Mouse (Mus musculus) embryonic facial prominence, embryonic 12.5 days (tissue): ENCODE results near the gene Lrrc38. TPM values are rescaled to one million over a fixed set of nuclear protein-coding genes. Genes with fewer than 3 reads are reported as not detected.

ENCODE experiments used
- ATAC-seq: fragments of 200-750 bp; cut with Nextera tagmentation; 2 replicates; pipeline ENCODE4 v1.8.0; 2017; ENCODE audit not compliant: insufficient number of reproducible peaks, insufficient read depth, low FRiP score, low TSS enrichment
- H3K27ac ChIP-seq: fragments of 300-500 bp; sonication (generic); 2 replicates; pipeline ENCODE4 v1.5.1; 2016; ENCODE audit warnings: mild to moderate bottlenecking
- H3K27me3 ChIP-seq: fragments of 300-500 bp; sonication (generic); 2 replicates; pipeline ENCODE4 v1.6.1; 2016; ENCODE audit warnings: mild to moderate bottlenecking, moderate library complexity
- H3K36me3 ChIP-seq: fragments of 300-500 bp; sonication (generic); 2 replicates; pipeline ENCODE4 v1.6.1; 2016; ENCODE audit warnings: mild to moderate bottlenecking
- H3K4me1 ChIP-seq: fragments of 300-500 bp; sonication (generic); 2 replicates; pipeline ENCODE4 v1.6.1; 2016
- H3K4me2 ChIP-seq: fragments of 300-500 bp; sonication (generic); replicated peaks from 2 replicates; pipeline ENCODE4 v1.6.1; 2016; ENCODE audit warnings: mild to moderate bottlenecking, moderate library complexity
- H3K4me3 ChIP-seq: fragments of 300-500 bp; sonication (generic); 2 replicates; pipeline ENCODE4 v1.5.1; 2016; ENCODE audit warnings: mild to moderate bottlenecking
- H3K9ac ChIP-seq: fragments of 300-500 bp; sonication (generic); 2 replicates; pipeline ENCODE4 v1.6.1; 2016; ENCODE audit warnings: mild to moderate bottlenecking, moderate library complexity
- H3K9me3 ChIP-seq: fragments of 300-500 bp; sonication (generic); 2 replicates; pipeline ENCODE4 v1.6.1; 2016; ENCODE audit warnings: mild to moderate bottlenecking, moderate library complexity
- WGBS: fragments of 180-500 bp; shearing (Covaris S2); methylation state at CpG from one replicate; pipeline ENCODE4 v1.1.7; 2016; 5-methylcytosine and 5-hydroxymethylcytosine counted together
- polyA plus RNA-seq: library from polyadenylated mRNA; unstranded; fragments of >200 nt; fragmentation: Nextera tagmentation; extraction: Ambion mirVana; gene quantifications from 2 replicates; pipeline ENCODE4 v1.2.1, GENCODE M21; 2016

Lrrc38 gene
- polyA plus RNA-seq, 1 experiment from 2014 or later: 0.40 TPM

DNA sequence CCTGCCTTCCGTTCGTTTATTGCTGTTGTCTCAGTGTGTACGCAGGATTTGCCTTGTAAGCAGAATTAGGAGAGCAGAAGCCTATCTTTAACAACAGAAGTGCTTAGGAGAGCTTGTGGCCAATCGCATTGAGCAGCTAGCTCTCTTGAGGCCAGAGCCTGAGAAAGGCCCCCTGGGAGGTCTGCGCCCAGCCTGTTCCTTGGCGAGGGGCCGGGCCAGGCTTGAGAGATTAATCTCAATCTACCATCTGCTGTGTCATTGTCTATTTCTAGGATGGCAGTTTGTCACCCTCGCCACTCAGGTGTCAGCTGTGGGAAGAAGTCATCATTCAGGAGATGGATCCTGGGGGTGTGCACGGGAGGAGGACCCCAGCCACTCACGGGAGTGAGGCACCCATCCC lies 12.0 kb downstream of the Lrrc38 start:
- no peaks in the 10 kb centered on the region for H3K9me3 ChIP-seq
- H3K4me1 ChIP-seq: no peaks in the 10 kb centered on the region
- ATAC-seq: no peak
- no peak overlapping the region for H3K4me3 ChIP-seq
- no peaks in the 10 kb centered on the region for H3K27me3 ChIP-seq
- no peaks in the 10 kb centered on the region for H3K36me3 ChIP-seq
- WGBS: 80% methylated on average over 10 of the region's 10 CpGs
- no peak overlapping the region for H3K9ac ChIP-seq
- no peak overlapping the region for H3K27ac ChIP-seq
- no peak overlapping the region for H3K4me2 ChIP-seq

GRCm38 (mm10) chr4:143366415-143367041 lies 17.0 kb downstream of the Lrrc38 start:
- no peak overlapping the region for H3K4me3 ChIP-seq
- H3K27ac ChIP-seq: no peak overlapping the region

DNA sequence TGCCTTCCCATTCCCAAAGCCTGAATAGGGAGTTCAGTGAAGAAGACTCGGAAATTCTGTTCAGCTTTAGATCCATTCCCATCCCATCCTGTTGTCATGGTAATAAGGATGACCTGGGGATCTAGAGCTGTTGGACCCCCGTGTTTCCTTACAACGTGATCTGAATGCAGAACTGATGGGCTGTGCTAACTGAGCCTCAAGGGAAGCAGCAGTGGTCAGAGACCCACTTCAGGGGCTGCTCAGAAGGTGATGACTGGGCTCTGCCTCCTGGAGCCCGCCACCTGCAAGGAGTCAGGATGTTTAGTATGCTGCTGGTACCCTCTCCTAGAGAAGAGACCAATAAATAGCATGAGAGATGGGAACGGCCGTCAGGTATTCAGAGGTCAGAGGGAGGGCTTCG lies 29.9 kb downstream of the Lrrc38 start:
- ATAC-seq: no peak
- peaks cover 8% of the 10 kb centered on the region; the same call in 1 of the 2 replicates for H3K27me3 ChIP-seq
- 38% methylated on average over 7 of the region's 7 CpGs for WGBS
- no peaks in the 10 kb centered on the region for H3K9me3 ChIP-seq
- no peak overlapping the region for H3K9ac ChIP-seq
- no peaks in the 10 kb centered on the region for H3K4me1 ChIP-seq
- H3K4me3 ChIP-seq: no peak overlapping the region
- H3K36me3 ChIP-seq: no peaks in the 10 kb centered on the region
- no peak overlapping the region for H3K4me2 ChIP-seq
- H3K27ac ChIP-seq: no peak overlapping the region

More at GRCm38 (mm10) chr4:143366415-143367041, 17.0 kb downstream of the Lrrc38 start:
- H3K9me3 ChIP-seq: no peaks in the 10 kb centered on the region
- H3K4me1 ChIP-seq: no peaks in the 10 kb centered on the region
- ATAC-seq: no peak
- 51% methylated on average over 15 of the region's 15 CpGs for WGBS
- no peaks in the 10 kb centered on the region for H3K36me3 ChIP-seq
- H3K27me3 ChIP-seq: no peaks in the 10 kb centered on the region
- H3K9ac ChIP-seq: no peak overlapping the region
- H3K4me2 ChIP-seq: no peak overlapping the region

GRCm38 (mm10) chr4:143379931-143380715 lies 30.6 kb downstream of the Lrrc38 start:
- Histone ChIP-seq H3K36me3 (no peaks in the 10 kb centered on the region), H3K27me3 (peaks cover 8% of the 10 kb centered on the region; the same call in 1 of the 2 replicates), H3K9me3 (no peaks in the 10 kb centered on the region), H3K4me1 (no peaks in the 10 kb centered on the region), H3K4me2 (no peak overlapping the region), H3K9ac (no peak overlapping the region), H3K4me3 (no peak overlapping the region), H3K27ac (no peak overlapping the region)
- WGBS: 30% methylated on average over 15 of the region's 15 CpGs
- ATAC-seq: 0 out of 2 replicates have a peak, but pooled peaks have one; percentile 56

DNA sequence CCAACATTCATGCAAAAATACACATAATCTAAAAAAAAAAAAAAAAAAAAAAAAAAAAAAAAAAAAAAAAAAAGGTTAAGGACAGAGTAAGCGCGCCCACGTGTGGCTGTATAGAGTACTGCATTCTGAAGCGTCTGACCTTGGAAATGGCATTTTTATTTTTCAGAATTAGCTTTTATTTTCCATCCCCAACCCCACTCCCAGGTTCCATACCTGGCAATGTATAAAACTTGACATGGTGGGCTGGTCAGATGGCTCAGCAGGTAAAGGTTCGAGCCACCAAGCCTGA lies 31.1 kb downstream of the Lrrc38 start:
- Histone ChIP-seq H3K4me3 (no peak overlapping the region), H3K9me3 (no peaks in the 10 kb centered on the region), H3K4me1 (no peaks in the 10 kb centered on the region), H3K27ac (no peak overlapping the region), H3K36me3 (no peaks in the 10 kb centered on the region), H3K9ac (no peak overlapping the region), H3K4me2 (no peak overlapping the region), H3K27me3 (peaks cover 8% of the 10 kb centered on the region; the same call in 1 of the 2 replicates)
- 2% methylated on average over 5 of the region's 5 CpGs for WGBS
- ATAC-seq: no peak

- 68% methylated on average over 3 of the region's 3 CpGs for WGBS
- Histone ChIP-seq H3K4me2 (no peak overlapping the region), H3K4me1 (no peaks in the 10 kb centered on the region), H3K9ac (no peak overlapping the region), H3K4me3 (no peak overlapping the region), H3K36me3 (no peaks in the 10 kb centered on the region), H3K9me3 (no peaks in the 10 kb centered on the region), H3K27ac (no peak overlapping the region), H3K27me3 (peaks cover 8% of the 10 kb centered on the region; the same call in 1 of the 2 replicates)
- ATAC-seq: no peak
Observed at GRCm38 (mm10) chr4:143382163-143382562, 32.6 kb downstream of the Lrrc38 start.

GRCm38 (mm10) chr4:143383646-143384045 lies 34.1 kb downstream of the Lrrc38 start:
- no peak overlapping the region for H3K4me2 ChIP-seq
- no peaks in the 10 kb centered on the region for H3K9me3 ChIP-seq
- H3K9ac ChIP-seq: no peak overlapping the region
- no peaks in the 10 kb centered on the region for H3K4me1 ChIP-seq
- WGBS: 43% methylated on average over 4 of the region's 4 CpGs
- no peaks in the 10 kb centered on the region for H3K36me3 ChIP-seq
- H3K27me3 ChIP-seq: peaks cover 8% of the 10 kb centered on the region; the same call in 1 of the 2 replicates
- no peak for ATAC-seq
- H3K4me3 ChIP-seq: no peak overlapping the region
- no peak overlapping the region for H3K27ac ChIP-seq

GRCm38 (mm10) chr4:143388955-143389702 lies 39.6 kb downstream of the Lrrc38 start:
- no peak overlapping the region for H3K27ac ChIP-seq
- H3K9ac ChIP-seq: 0 out of 2 replicates have a peak overlapping the region, but pooled peaks have one; percentile 30
- ATAC-seq: 0 out of 2 replicates have a peak, but pooled peaks have one; percentile 65
- H3K4me3 ChIP-seq: peak overlapping the region; percentile 34
- WGBS: 8% methylated on average over 32 of the region's 43 CpGs
- H3K4me2 ChIP-seq: peak overlapping the region; percentile 48
- no peaks in the 10 kb centered on the region for H3K27me3 ChIP-seq
- no peaks in the 10 kb centered on the region for H3K36me3 ChIP-seq
- 0 out of 2 replicates have a peak, but pooled peaks cover 4% of the 10 kb centered on the region for H3K9me3 ChIP-seq
- H3K4me1 ChIP-seq: no peaks in the 10 kb centered on the region

- H3K9me3 ChIP-seq: 0 out of 2 replicates have a peak, but pooled peaks cover 4% of the 10 kb centered on the region
- WGBS: 80% methylated on average over 26 of the region's 26 CpGs
- H3K27me3 ChIP-seq: no peaks in the 10 kb centered on the region
- no peak within 1 kb of the TSS for H3K4me3 ChIP-seq
- H3K36me3 ChIP-seq: no peaks in the 10 kb centered on the region
- H3K27ac ChIP-seq: no peak within 1 kb of the TSS
- H3K4me1 ChIP-seq: no peaks in the 10 kb centered on the region
- ATAC-seq: no peak
- H3K9ac ChIP-seq: no peak within 1 kb of the TSS
- no peak within 1 kb of the TSS for H3K4me2 ChIP-seq
Observed at GRCm38 (mm10) chr4:143394181-143394580, 44.6 kb downstream of the Lrrc38 start, which contains the start of gene Pramel1. Pramel1 (plus strand) TSS chr4:143394428.

GRCm38 (mm10) chr4:143411566-143412218 lies 62.1 kb downstream of the Lrrc38 start:
- no peak overlapping the region for H3K27ac ChIP-seq
- H3K9ac ChIP-seq: no peak overlapping the region
- peaks cover 5% of the 10 kb centered on the region; the same call in 1 of the 2 replicates for H3K9me3 ChIP-seq
- no peaks in the 10 kb centered on the region for H3K27me3 ChIP-seq
- peak overlapping the region; percentile 49 for H3K4me3 ChIP-seq
- 76% methylated on average over 5 of the region's 5 CpGs for WGBS
- ATAC-seq: no peak
- H3K4me2 ChIP-seq: peak overlapping the region; percentile 43
- no peaks in the 10 kb centered on the region for H3K4me1 ChIP-seq
- H3K36me3 ChIP-seq: peaks cover 23% of the 10 kb centered on the region
